ENCODE assay signal across 1 mouse cellular context in genomic region chr10:80262169-80262568, GRCm38 (mm10).
TF ChIP-seq lines count a peak whose summit lies in the region.

No protein-coding gene starts in this region.

TF ChIP-seq in ES-E14, 5 proteins besides CTCF, POLR2A, EP300 and RAD21:
- TF ChIP-seq CHD2 (IDR thresholded peaks at IDR 0.05; ENCODE audit: low read depth, low read length) (no peak), ZC3H11A (IDR thresholded peaks at IDR 0.05; ENCODE audit: borderline replicate concordance, low read depth, low read length) (no peak), HCFC1 (IDR thresholded peaks at IDR 0.05; ENCODE audit: borderline replicate concordance, insufficient read depth, low read length) (no peak), ZNF384 (IDR thresholded peaks at IDR 0.05; ENCODE audit: low read depth, low read length) (no peak), MAFK (IDR thresholded peaks at IDR 0.05; ENCODE audit: insufficient read depth, low read depth, low read length) (no peak)
